Mouse (Mus musculus) MEL (cell line): ENCODE results near the gene Gm29609. TPM values are rescaled to one million over a fixed set of nuclear protein-coding genes. Genes with fewer than 3 reads are reported as not detected.

Experiments used
- DNase-seq: peaks from one replicate; pipeline ENCODE4 v3.0.0; 2011; ENCODE audit warnings: low read depth, low spot score
- H3K27ac ChIP-seq: 2 replicates; pipeline ENCODE4 v1.5.1; 2012; ENCODE audit warnings: low read depth, mild to moderate bottlenecking, control low read depth, low read length, moderate library complexity; ENCODE audit not compliant: control insufficient read depth
- H3K27me3 ChIP-seq, 2 experiments: fragments of 150-350 bp in 1 of 2; sonication (generic) in 1 of 2; 2 replicates each; pipeline ENCODE4 v1.6.1; 2012; ENCODE audit warnings: low read length in 2 of 2, mild to moderate bottlenecking in 2 of 2, improper control_type of control experiment in 1 of 2, moderate library complexity in 1 of 2; ENCODE audit not compliant: insufficient read depth in 2 of 2, control insufficient read depth in 1 of 2
- H3K36me3 ChIP-seq, 2 experiments: 2 replicates each; pipeline ENCODE4 v1.6.1; 2012 to 2014; ENCODE audit warnings: low read length in 2 of 2, improper control_type of control experiment in 1 of 2, inconsistent platforms in 1 of 2, mild to moderate bottlenecking in 1 of 2; ENCODE audit not compliant: insufficient read depth in 2 of 2, control insufficient read depth in 1 of 2
- H3K4me1 ChIP-seq, 2 experiments: fragments of 150-350 bp in 1 of 2; sonication (generic) in 1 of 2; 2 replicates each; pipeline ENCODE4 v1.6.1; 2012; ENCODE audit warnings: low read length in 2 of 2, improper control_type of control experiment in 1 of 2, mild to moderate bottlenecking in 1 of 2; ENCODE audit not compliant: insufficient read depth in 2 of 2, control insufficient read depth in 1 of 2
- H3K4me3 ChIP-seq, 2 experiments: fragments of 150-350 bp in 1 of 2; sonication (generic) in 1 of 2; 2 replicates each; pipeline ENCODE4 v1.5.1; 2012; ENCODE audit warnings: low read depth in 2 of 2, low read length in 2 of 2, mild to moderate bottlenecking in 2 of 2, moderate library complexity in 2 of 2, control low read depth in 1 of 2, improper control_type of control experiment in 1 of 2; ENCODE audit not compliant: control insufficient read depth in 1 of 2, insufficient read depth in 1 of 2
- H3K79me2 ChIP-seq: 2 replicates; pipeline ENCODE4 v1.6.1; 2012; ENCODE audit warnings: mild to moderate bottlenecking, low read length, moderate library complexity; ENCODE audit not compliant: control insufficient read depth, poor library complexity, insufficient read depth
- H3K9ac ChIP-seq: 2 replicates; pipeline ENCODE4 v1.6.1; 2012; ENCODE audit warnings: low read depth, mild to moderate bottlenecking, control low read depth, low read length, moderate library complexity; ENCODE audit not compliant: control insufficient read depth, poor library complexity, severe bottlenecking
- H3K9me3 ChIP-seq: fragments of 150-350 bp; sonication (generic); replicated peaks from 2 replicates; pipeline ENCODE4 v1.6.1; 2012; ENCODE audit warnings: mild to moderate bottlenecking, low read length, improper control_type of control experiment, moderate library complexity; ENCODE audit not compliant: insufficient read depth
- CHD1 ChIP-seq: IDR thresholded peaks from 2 replicates; pipeline ENCODE4 v1.6.1; 2012; ENCODE audit warnings: low read depth, mild to moderate bottlenecking, inconsistent platforms, low read length, improper control_type of control experiment
- CHD2 ChIP-seq: IDR thresholded peaks from 2 replicates; pipeline ENCODE4 v1.6.1; 2011; ENCODE audit warnings: low read length, improper control_type of control experiment
- CTCF ChIP-seq, 3 experiments: IDR thresholded peaks in 2 of 3; conservative IDR thresholded peaks in 1 of 3; 2 replicates each; pipeline ENCODE4 v1.5.1; 2011 to 2012; ENCODE audit warnings: low read length in 3 of 3, low read depth in 2 of 3, mild to moderate bottlenecking in 2 of 3, improper control_type of control experiment in 1 of 3, inconsistent platforms in 1 of 3, mixed read lengths in 1 of 3, moderate library complexity in 1 of 3; ENCODE audit not compliant: control insufficient read depth in 1 of 3, insufficient read depth in 1 of 3, poor library complexity in 1 of 3, severe bottlenecking in 1 of 3
- E2F4 ChIP-seq: IDR thresholded peaks from 2 replicates; pipeline ENCODE4 v1.6.1; 2011; ENCODE audit warnings: low read depth, low read length, improper control_type of control experiment, borderline replicate concordance
- ELF1 ChIP-seq: IDR thresholded peaks from 2 replicates; pipeline ENCODE4 v1.6.1; 2014; ENCODE audit warnings: low read depth, mild to moderate bottlenecking, inconsistent platforms, low read length, improper control_type of control experiment, moderate library complexity
- EP300 ChIP-seq, 2 experiments: IDR thresholded peaks; 2 replicates each; pipeline ENCODE4 v1.6.1; 2011; ENCODE audit warnings: improper control_type of control experiment in 2 of 2, low read length in 2 of 2, low read depth in 1 of 2, mild to moderate bottlenecking in 1 of 2
- ETS1 ChIP-seq: IDR thresholded peaks from 2 replicates; pipeline ENCODE4 v1.6.1; 2012; ENCODE audit warnings: low read depth, mild to moderate bottlenecking, inconsistent platforms, low read length, improper control_type of control experiment, moderate library complexity
- GABPA ChIP-seq: IDR thresholded peaks from 2 replicates; pipeline ENCODE4 v1.6.1; 2012; ENCODE audit warnings: low read depth, mild to moderate bottlenecking, inconsistent platforms, low read length, improper control_type of control experiment, moderate library complexity
- GATA1 ChIP-seq: IDR thresholded peaks from 2 replicates; pipeline ENCODE4 v1.6.1; 2011; ENCODE audit warnings: low read depth, low read length, improper control_type of control experiment
- JUND ChIP-seq: IDR thresholded peaks from 2 replicates; pipeline ENCODE4 v1.6.1; 2011; ENCODE audit warnings: low read depth, mild to moderate bottlenecking, improper control_type of control experiment, low read length
- KAT2A ChIP-seq: conservative IDR thresholded peaks from 2 replicates; pipeline ENCODE4 v1.6.1; 2012; ENCODE audit warnings: low read depth, low read length, improper control_type of control experiment, inconsistent platforms
- MAFK ChIP-seq: IDR thresholded peaks from 2 replicates; pipeline ENCODE4 v1.6.1; 2011; ENCODE audit warnings: low read depth, mild to moderate bottlenecking, low read length, improper control_type of control experiment, borderline replicate concordance
- MEF2A ChIP-seq: IDR thresholded peaks from 2 replicates; pipeline ENCODE4 v1.6.1; 2014; ENCODE audit warnings: low read depth, mild to moderate bottlenecking, inconsistent platforms, low read length, improper control_type of control experiment; ENCODE audit not compliant: poor library complexity, insufficient replicate concordance, severe bottlenecking; ENCODE audit errors: extremely low read depth
- MXI1 ChIP-seq: IDR thresholded peaks from 2 replicates; pipeline ENCODE4 v1.6.1; 2011; ENCODE audit warnings: mild to moderate bottlenecking, low read depth, low read length, improper control_type of control experiment
- MYB ChIP-seq: IDR thresholded peaks from 2 replicates; pipeline ENCODE4 v1.6.1; 2011; ENCODE audit warnings: mild to moderate bottlenecking, low read depth, low read length, improper control_type of control experiment
- MYC ChIP-seq: IDR thresholded peaks from 2 replicates; pipeline ENCODE4 v1.6.1; 2011; ENCODE audit warnings: low read depth, mild to moderate bottlenecking, low read length, improper control_type of control experiment, moderate library complexity
- NELFE ChIP-seq: IDR thresholded peaks from 2 replicates; pipeline ENCODE4 v1.6.1; 2011; ENCODE audit warnings: low read depth, low read length, improper control_type of control experiment
- NRF1 ChIP-seq: IDR thresholded peaks from 2 replicates; pipeline ENCODE4 v1.6.1; 2014; ENCODE audit warnings: low read depth, mild to moderate bottlenecking, inconsistent platforms, low read length, improper control_type of control experiment, moderate library complexity; ENCODE audit not compliant: poor library complexity, insufficient read depth, severe bottlenecking
- POLR2A ChIP-seq, 2 experiments: IDR thresholded peaks; 2 replicates each; pipeline ENCODE4 v1.6.1; 2011 to 2012; ENCODE audit warnings: low read length in 2 of 2, mild to moderate bottlenecking in 2 of 2, control low read depth in 1 of 2, improper control_type of control experiment in 1 of 2, low read depth in 1 of 2, moderate library complexity in 1 of 2; ENCODE audit not compliant: control insufficient read depth in 1 of 2, insufficient read depth in 1 of 2, poor library complexity in 1 of 2
- POLR2AphosphoS2 ChIP-seq: IDR thresholded peaks from 2 replicates; pipeline ENCODE4 v1.6.1; 2011; ENCODE audit warnings: low read length, improper control_type of control experiment
- POLR2AphosphoS5 ChIP-seq: IDR thresholded peaks from 2 replicates; pipeline ENCODE4 v1.6.1; 2012; ENCODE audit warnings: low read depth, borderline replicate concordance, mild to moderate bottlenecking, inconsistent platforms, low read length, moderate library complexity, mixed read lengths
- RCOR1 ChIP-seq: IDR thresholded peaks from 2 replicates; pipeline ENCODE4 v1.6.1; 2012; ENCODE audit warnings: low read depth, mild to moderate bottlenecking, inconsistent platforms, low read length, improper control_type of control experiment
- SIN3A ChIP-seq: IDR thresholded peaks from 2 replicates; pipeline ENCODE4 v1.6.1; 2012; ENCODE audit warnings: low read length, improper control_type of control experiment, inconsistent platforms
- SMC3 ChIP-seq: IDR thresholded peaks from 2 replicates; pipeline ENCODE4 v1.6.1; 2011; ENCODE audit warnings: low read depth, low read length, improper control_type of control experiment
- TAL1 ChIP-seq: IDR thresholded peaks from 2 replicates; pipeline ENCODE4 v1.6.1; 2012; ENCODE audit warnings: mild to moderate bottlenecking, inconsistent platforms, low read length, moderate library complexity, mixed read lengths
- TBP ChIP-seq: IDR thresholded peaks from 2 replicates; pipeline ENCODE4 v1.8.0; 2011; ENCODE audit warnings: low read depth, low read length, improper control_type of control experiment
- TCF12 ChIP-seq: IDR thresholded peaks from 2 replicates; pipeline ENCODE4 v1.6.1; 2014; ENCODE audit warnings: low read depth, mild to moderate bottlenecking, inconsistent platforms, low read length, improper control_type of control experiment, moderate library complexity
- USF1 ChIP-seq: IDR thresholded peaks from 2 replicates; pipeline ENCODE4 v1.6.1; 2014; ENCODE audit warnings: low read depth, mild to moderate bottlenecking, inconsistent platforms, low read length, improper control_type of control experiment, moderate library complexity
- USF2 ChIP-seq, 2 experiments: IDR thresholded peaks; 2 replicates each; pipeline ENCODE4 v1.6.1; 2011 to 2012; ENCODE audit warnings: improper control_type of control experiment in 2 of 2, low read length in 2 of 2, borderline replicate concordance in 1 of 2, inconsistent platforms in 1 of 2, low read depth in 1 of 2, mild to moderate bottlenecking in 1 of 2; ENCODE audit not compliant: insufficient read depth in 1 of 2
- ZKSCAN1 ChIP-seq: IDR thresholded peaks from 2 replicates; pipeline ENCODE4 v1.6.1; 2012; ENCODE audit warnings: low read depth, mild to moderate bottlenecking, inconsistent platforms, low read length, improper control_type of control experiment, moderate library complexity
- ZMIZ1 ChIP-seq: IDR thresholded peaks from 2 replicates; pipeline ENCODE4 v1.6.1; 2012; ENCODE audit warnings: low read depth, mild to moderate bottlenecking, inconsistent platforms, low read length, improper control_type of control experiment, moderate library complexity
- polyA plus RNA-seq, 2 experiments: library from polyadenylated mRNA; stranded (reverse) in 1 of 2; unstranded in 1 of 2; fragments of >175 nt in 1 of 2; fragments of >200 nt in 1 of 2; gene quantifications; 2 replicates each; pipeline versions ENCODE4 v1.2.1 to v1.2.4; 2012; ENCODE audit warnings: low replicate concordance in 2 of 2, low read depth in 1 of 2; ENCODE audit not compliant: insufficient read length in 2 of 2, insufficient read depth in 1 of 2, missing spikeins in 1 of 2
- total RNA-seq: library from RNA; depleted of rRNA; stranded (reverse); fragments of 300-350 nt; gene quantifications from 2 replicates; pipeline ENCODE4 v1.2.3, GENCODE M21; 2012

Gene Gm29609
- total and polyA plus RNA-seq, 3 experiments = 5.0 to 6.4 TPM; not detected in 1

DNA sequence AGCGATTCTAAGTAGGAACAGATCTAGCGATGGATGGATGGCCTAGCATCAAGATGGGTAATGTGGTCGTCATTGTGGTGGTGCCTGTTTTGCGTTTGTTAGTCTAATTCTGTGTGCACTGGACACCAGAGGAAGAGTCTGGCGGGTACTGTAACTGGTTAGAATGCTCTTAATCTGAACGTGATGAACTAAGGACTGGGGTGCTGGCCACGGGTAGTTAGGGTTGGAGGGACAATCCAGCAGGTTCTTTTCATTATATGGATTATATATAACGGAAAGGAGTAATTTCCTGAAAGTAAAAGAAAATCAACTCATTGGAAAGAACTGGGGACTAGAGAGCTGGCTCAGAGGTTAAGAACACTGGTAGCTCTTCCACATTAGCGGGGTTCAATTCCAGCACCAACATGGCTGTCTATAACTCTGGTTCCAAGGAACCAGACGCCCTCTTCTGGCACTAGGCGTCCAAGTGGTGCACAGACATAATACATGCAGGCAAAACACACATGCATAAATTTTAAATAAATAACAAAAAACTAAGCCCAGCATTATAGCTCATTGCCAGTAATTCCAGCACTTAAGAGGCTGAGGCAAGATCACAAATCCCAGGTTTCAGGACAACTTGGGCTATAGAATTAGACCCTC lies 41.7 kb upstream of the Gm29609 start (continued):
- no peak for TF ChIP-seq USF1
- no peak for TF ChIP-seq MAFK
- no peak for TF ChIP-seq KAT2A
- no peak for TF ChIP-seq RCOR1
- TF ChIP-seq SMC3 = peak; percentile 78
- TF ChIP-seq SIN3A = peak; percentile 89
- TF ChIP-seq TBP = peak; percentile 76
- peak; percentile 90 for TF ChIP-seq MYC
- no peak for TF ChIP-seq GATA1
- no peak for TF ChIP-seq GABPA
- no peak for TF ChIP-seq MEF2A
- TF ChIP-seq CHD2 = no peak
- peak; percentile 75 to 90 (median 85) for TF ChIP-seq CTCF (IDR thresholded peaks at IDR 0.05 in 2 of 3, conservative IDR thresholded peaks at IDR 0.05 in 1 of 3; ENCODE audit: control insufficient read depth in 1 of 3, insufficient read depth in 1 of 3, low read depth in 2 of 3, low read length in 3 of 3, poor library complexity in 1 of 3, severe bottlenecking in 1 of 3)
- no peak for TF ChIP-seq POLR2AphosphoS2
- peak; percentile 76 for TF ChIP-seq MXI1

- Histone ChIP-seq H3K79me2 (peaks cover 47% of the 10 kb centered on the region), H3K4me1 (peaks cover 8 to 15% of the 10 kb centered on the region in 2 experiments)
- TF ChIP-seq EP300 (IDR thresholded peaks at IDR 0.05; ENCODE audit: low read depth in 1 of 2, low read length in 2 of 2) (peak in 1 of 2 experiments; percentile 41; a peak in 2 of 4 replicates), RCOR1 (no peak), CHD2 (peak; percentile 94), NRF1 (0 out of 2 replicates have a peak, but pooled peaks have one; percentile 36), E2F4 (peak; percentile 80), NELFE (peak; percentile 99), ZKSCAN1 (no peak), MYB (peak; percentile 85), TBP (peak; percentile 76), MXI1 (peak; percentile 88), CHD1 (peak; percentile 10; the same call in 1 of the 2 replicates), ZMIZ1 (peak; percentile 98), SMC3 (no peak), TCF12 (peak; percentile 73), KAT2A (peak; percentile 58; the same call in 1 of the 2 replicates), JUND (no peak), USF2 (IDR thresholded peaks at IDR 0.05; ENCODE audit: borderline replicate concordance in 1 of 2, insufficient read depth in 1 of 2, low read depth in 1 of 2, low read length in 2 of 2) (no peak), POLR2A (IDR thresholded peaks at IDR 0.05; ENCODE audit: control insufficient read depth in 1 of 2, insufficient read depth in 1 of 2, low read depth in 1 of 2, low read length in 2 of 2, poor library complexity in 1 of 2) (peak; percentile 82 to 99), ETS1 (peak; percentile 37; the same call in 1 of the 2 replicates), ELF1 (peak; percentile 90), TAL1 (no peak), POLR2AphosphoS5 (peak; percentile 23; the same call in 1 of the 2 replicates)
Measured at GRCm38 (mm10) chr5:31220448-31221303, 41.0 kb upstream of the Gm29609 start, which contains the start of gene Ppm1g. TSS of gene Ppm1g (minus strand) at chr5:31220687.

More at GRCm38 (mm10) chr5:31220448-31221303, 41.0 kb upstream of the Gm29609 start, which contains the start of gene Ppm1g:
- Histone ChIP-seq H3K27me3 (no peaks in the 10 kb centered on the region), H3K9me3 (no peaks in the 10 kb centered on the region), H3K9ac (peak within 1 kb of the TSS; percentile 95), H3K27ac (peak within 1 kb of the TSS; percentile 84), H3K4me3 (peak within 1 kb of the TSS; percentile 74), H3K36me3 (peaks cover 12 to 33% of the 10 kb centered on the region in 2 experiments)
- peak; percentile 99 for DNase-seq
